Mouse (Mus musculus) limb, embryonic 10.5 days (tissue): ENCODE measurements around the gene Lrp5. TPM values are rescaled to one million over a fixed set of nuclear protein-coding genes. Genes with fewer than 3 reads are reported as not detected.

Experiments used
- DNase-seq: peaks from one replicate; pipeline ENCODE4 v3.0.0-alpha.2; 2017; ENCODE audit warnings: low spot score
- H3K27ac ChIP-seq: fragments of 300-500 bp; sonication (generic); 2 replicates; pipeline ENCODE4 v1.5.1; 2016; ENCODE audit warnings: mild to moderate bottlenecking
- H3K27me3 ChIP-seq: fragments of 300-500 bp; sonication (generic); 2 replicates; pipeline ENCODE4 v1.6.1; 2016; ENCODE audit warnings: low read depth, mild to moderate bottlenecking; ENCODE audit not compliant: poor library complexity, severe bottlenecking
- H3K36me3 ChIP-seq: fragments of 300-500 bp; sonication (generic); 2 replicates; pipeline ENCODE4 v1.6.1; 2016; ENCODE audit warnings: mild to moderate bottlenecking, moderate library complexity
- H3K4me1 ChIP-seq: fragments of 300-500 bp; sonication (generic); 2 replicates; pipeline ENCODE4 v1.6.1; 2016
- H3K4me3 ChIP-seq: fragments of 300-500 bp; sonication (generic); 2 replicates; pipeline ENCODE4 v1.5.1; 2016; ENCODE audit warnings: mild to moderate bottlenecking, moderate library complexity
- H3K9me3 ChIP-seq: fragments of 300-500 bp; sonication (generic); replicated peaks from 2 replicates; pipeline ENCODE4 v1.6.1; 2016; ENCODE audit warnings: mild to moderate bottlenecking
- WGBS: fragments of 180-500 bp; shearing (Covaris S2); methylation state at CpG from one replicate; pipeline ENCODE4 v1.1.7; 2016; 5-methylcytosine and 5-hydroxymethylcytosine counted together
- polyA plus RNA-seq: library from polyadenylated mRNA; unstranded; fragments of >200 nt; fragmentation: Nextera tagmentation; extraction: Ambion mirVana; gene quantifications from 2 replicates; pipeline ENCODE4 v1.2.1, GENCODE M21; 2016

Gene Lrp5
- polyA plus RNA-seq, 1 experiment from 2014 or later: 8.2 TPM

GRCm38 (mm10) chr19:3645813-3646212, 40.6 kb downstream of the Lrp5 start:
- peaks cover 97% of the 10 kb centered on the region for H3K36me3 ChIP-seq

GRCm38 (mm10) chr19:3645318-3645717, 41.0 kb downstream of the Lrp5 start:
- no peak overlapping the region for H3K27ac ChIP-seq
- no peak overlapping the region for H3K4me3 ChIP-seq
- DNase-seq: no peak
- peaks cover 60% of the 10 kb centered on the region for H3K4me1 ChIP-seq
- no peaks in the 10 kb centered on the region for H3K27me3 ChIP-seq
- peaks cover 97% of the 10 kb centered on the region for H3K36me3 ChIP-seq
- WGBS: 90% methylated on average over 4 of the region's 4 CpGs
- no peaks in the 10 kb centered on the region for H3K9me3 ChIP-seq

More at GRCm38 (mm10) chr19:3645813-3646212, 40.6 kb downstream of the Lrp5 start:
- Histone ChIP-seq H3K27me3 (no peaks in the 10 kb centered on the region), H3K27ac (no peak overlapping the region), H3K4me3 (no peak overlapping the region), H3K4me1 (peaks cover 55% of the 10 kb centered on the region), H3K9me3 (no peaks in the 10 kb centered on the region)
- no peak for DNase-seq
- WGBS: 91% methylated on average over 3 of the region's 3 CpGs

GRCm38 (mm10) chr19:3639561-3639960, 46.8 kb downstream of the Lrp5 start:
- no peak for DNase-seq
- Histone ChIP-seq H3K36me3 (peaks cover 85% of the 10 kb centered on the region), H3K27me3 (no peaks in the 10 kb centered on the region), H3K4me1 (peaks cover 83% of the 10 kb centered on the region), H3K27ac (peak overlapping the region; percentile 89; the same call in 1 of the 2 replicates), H3K4me3 (no peak overlapping the region), H3K9me3 (no peaks in the 10 kb centered on the region)
- 92% methylated on average over 7 of the region's 7 CpGs for WGBS

DNA sequence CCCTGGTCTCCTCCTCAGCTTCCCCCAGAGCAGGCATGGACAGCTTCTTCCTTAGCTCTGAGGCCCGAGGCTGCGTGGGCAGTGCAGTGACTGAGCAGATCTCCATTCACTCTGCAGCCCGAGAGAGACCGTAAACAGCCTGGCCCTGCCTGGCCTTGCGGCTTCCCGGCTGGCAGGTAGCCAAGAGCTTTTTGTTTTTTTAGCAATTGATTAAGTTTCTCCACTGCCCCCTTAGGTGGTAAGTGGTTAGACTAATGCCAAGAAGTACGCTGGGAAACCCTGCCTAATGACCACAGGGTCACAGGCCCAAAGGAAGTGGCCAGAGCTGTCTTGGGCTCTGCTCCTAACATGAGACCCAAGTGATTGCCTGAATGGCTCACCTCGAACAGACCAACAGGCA, 47.7 kb downstream of the Lrp5 start:
- no peaks in the 10 kb centered on the region for H3K27me3 ChIP-seq
- peaks cover 75% of the 10 kb centered on the region for H3K4me1 ChIP-seq
- no peak for DNase-seq
- H3K27ac ChIP-seq: peak overlapping the region; percentile 89
- no peaks in the 10 kb centered on the region for H3K9me3 ChIP-seq
- peaks cover 82% of the 10 kb centered on the region for H3K36me3 ChIP-seq
- WGBS: 74% methylated on average over 8 of the region's 8 CpGs
- no peak overlapping the region for H3K4me3 ChIP-seq

GRCm38 (mm10) chr19:3632018-3632417, 54.3 kb downstream of the Lrp5 start:
- 86% methylated on average over 7 of the region's 7 CpGs for WGBS
- H3K27ac ChIP-seq: no peak overlapping the region
- H3K4me3 ChIP-seq: no peak overlapping the region
- no peaks in the 10 kb centered on the region for H3K27me3 ChIP-seq
- H3K4me1 ChIP-seq: peaks cover 8% of the 10 kb centered on the region
- H3K36me3 ChIP-seq: peaks cover 87% of the 10 kb centered on the region
- DNase-seq: no peak
- no peaks in the 10 kb centered on the region for H3K9me3 ChIP-seq

DNA sequence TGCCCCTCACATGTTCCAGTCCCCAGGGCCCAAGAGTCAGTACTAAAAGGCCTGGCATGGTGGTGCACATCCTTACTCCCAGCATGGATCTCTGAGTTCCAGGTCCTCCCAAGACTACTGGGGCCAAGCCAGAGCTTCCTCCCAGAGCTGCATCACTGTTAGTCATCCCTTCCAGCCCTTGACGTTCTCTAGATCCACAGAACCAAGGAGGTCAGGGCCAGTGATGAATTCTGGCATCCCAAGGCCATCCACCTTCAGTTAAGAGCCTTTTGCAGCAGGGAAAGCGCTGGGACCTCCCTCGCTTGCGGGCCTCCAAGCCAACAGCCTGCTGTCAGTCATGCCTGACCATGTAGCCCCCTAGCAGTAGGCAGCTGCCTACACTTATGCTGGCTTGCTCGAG, 54.9 kb downstream of the Lrp5 start:
- Histone ChIP-seq H3K4me1 (peaks cover 3% of the 10 kb centered on the region), H3K9me3 (no peaks in the 10 kb centered on the region), H3K27me3 (no peaks in the 10 kb centered on the region), H3K36me3 (peaks cover 88% of the 10 kb centered on the region), H3K27ac (no peak overlapping the region), H3K4me3 (no peak overlapping the region)
- no peak for DNase-seq
- 90% methylated on average over 5 of the region's 5 CpGs for WGBS

DNA sequence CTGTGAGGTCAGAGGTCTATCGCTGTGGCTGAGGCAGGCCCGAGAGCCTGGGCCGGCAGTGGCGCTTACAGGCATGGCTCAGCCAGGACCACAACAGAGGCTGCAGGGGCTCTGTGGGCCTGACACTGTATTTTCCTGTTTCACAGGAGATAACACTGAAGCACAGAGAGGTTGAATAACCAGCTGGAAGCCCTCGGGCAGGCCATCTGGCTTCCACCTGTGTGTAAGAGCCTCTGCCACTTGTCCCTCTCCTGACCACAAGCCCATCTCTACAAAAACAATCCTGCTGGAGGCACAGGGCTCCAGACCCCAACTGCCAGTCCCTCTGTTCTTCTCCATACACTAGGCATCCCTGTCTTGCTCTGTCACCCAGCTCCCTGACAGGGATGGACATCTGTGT, 55.9 kb downstream of the Lrp5 start:
- no peaks in the 10 kb centered on the region for H3K9me3 ChIP-seq
- no peak overlapping the region for H3K4me3 ChIP-seq
- H3K36me3 ChIP-seq: peaks cover 91% of the 10 kb centered on the region
- WGBS: 75% methylated on average over 5 of the region's 5 CpGs
- no peak for DNase-seq
- no peaks in the 10 kb centered on the region for H3K27me3 ChIP-seq
- no peaks in the 10 kb centered on the region for H3K4me1 ChIP-seq
- H3K27ac ChIP-seq: no peak overlapping the region

DNA sequence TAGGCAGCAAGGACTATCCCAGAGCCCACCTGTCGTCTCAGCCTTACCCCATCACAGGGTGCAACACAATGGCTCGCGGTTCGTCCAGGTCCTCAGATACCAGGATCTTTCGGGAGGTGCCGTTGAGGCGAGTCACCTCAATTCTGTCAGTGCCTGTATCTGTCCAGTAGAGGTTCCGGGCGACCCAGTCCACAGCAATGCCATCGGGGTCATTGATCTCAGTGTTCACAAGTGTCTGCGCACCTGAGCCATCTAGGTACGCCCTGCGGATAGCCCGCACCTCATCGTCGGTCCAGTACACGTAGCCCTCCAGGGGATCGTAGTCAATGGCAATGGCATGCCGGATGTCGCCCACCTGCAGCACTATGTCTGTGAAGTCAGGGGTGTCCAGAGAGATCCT, 56.3 kb downstream of the Lrp5 start:
- Histone ChIP-seq H3K36me3 (peaks cover 91% of the 10 kb centered on the region), H3K27ac (no peak overlapping the region), H3K27me3 (no peaks in the 10 kb centered on the region), H3K9me3 (no peaks in the 10 kb centered on the region), H3K4me3 (no peak overlapping the region), H3K4me1 (no peaks in the 10 kb centered on the region)
- DNase-seq: no peak
- 97% methylated on average over 20 of the region's 20 CpGs for WGBS

DNA sequence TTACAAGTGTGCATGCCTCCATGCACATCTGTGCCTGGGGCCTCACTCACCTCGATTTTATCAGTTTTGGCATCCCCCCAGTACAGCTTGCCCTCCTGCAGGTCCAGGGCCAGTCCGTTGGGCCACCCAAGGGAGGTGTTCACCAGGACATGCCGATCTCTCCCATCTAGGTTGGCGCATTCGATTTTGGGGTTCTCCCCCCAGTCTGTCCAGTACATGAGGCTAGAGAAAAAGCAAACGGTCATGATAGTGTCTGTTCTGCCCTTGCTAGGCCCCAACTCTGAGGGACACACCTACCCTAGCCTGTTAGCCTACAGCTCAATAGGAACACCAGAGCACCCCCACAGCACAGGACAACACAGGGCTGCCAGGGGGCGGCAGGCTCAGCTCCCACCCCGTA, 58.1 kb downstream of the Lrp5 start:
- H3K36me3 ChIP-seq: peaks cover 96% of the 10 kb centered on the region
- H3K27ac ChIP-seq: no peak overlapping the region
- 93% methylated on average over 8 of the region's 8 CpGs for WGBS

GRCm38 (mm10) chr19:3625111-3625510, 61.3 kb downstream of the Lrp5 start:
- Histone ChIP-seq H3K9me3 (no peaks in the 10 kb centered on the region; the same call in 1 of the 2 replicates), H3K4me3 (no peak overlapping the region), H3K36me3 (peaks cover 99% of the 10 kb centered on the region), H3K4me1 (no peaks in the 10 kb centered on the region), H3K27ac (no peak overlapping the region), H3K27me3 (no peaks in the 10 kb centered on the region)
- 93% methylated on average over 7 of the region's 7 CpGs for WGBS
- no peak for DNase-seq

More for the DNA sequence above, 58.1 kb downstream of the Lrp5 start:
- no peak overlapping the region for H3K4me3 ChIP-seq
- no peak for DNase-seq
- H3K4me1 ChIP-seq: no peaks in the 10 kb centered on the region
- no peaks in the 10 kb centered on the region for H3K9me3 ChIP-seq
- no peaks in the 10 kb centered on the region for H3K27me3 ChIP-seq

DNA sequence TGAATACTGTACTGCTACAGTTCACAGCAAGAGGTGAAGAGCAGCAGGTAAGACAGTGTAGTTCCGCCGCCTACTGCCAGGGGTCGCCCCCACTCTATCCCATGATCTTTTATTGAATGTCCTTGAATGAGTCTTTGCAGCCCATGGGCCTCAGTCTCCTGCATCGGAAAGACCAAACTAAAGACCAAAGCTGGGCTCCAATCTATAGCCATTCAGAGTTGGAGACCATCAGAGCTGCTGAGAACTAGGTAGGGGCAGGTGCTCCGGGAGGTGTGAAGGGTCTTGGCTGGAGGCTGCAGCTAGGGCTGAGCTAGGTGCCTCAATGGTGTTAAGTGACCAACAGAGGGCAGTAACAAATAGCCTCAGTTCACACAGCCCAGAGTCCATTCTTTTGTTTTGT, 62.5 kb downstream of the Lrp5 start:
- 70% methylated on average over 5 of the region's 5 CpGs for WGBS

DNA sequence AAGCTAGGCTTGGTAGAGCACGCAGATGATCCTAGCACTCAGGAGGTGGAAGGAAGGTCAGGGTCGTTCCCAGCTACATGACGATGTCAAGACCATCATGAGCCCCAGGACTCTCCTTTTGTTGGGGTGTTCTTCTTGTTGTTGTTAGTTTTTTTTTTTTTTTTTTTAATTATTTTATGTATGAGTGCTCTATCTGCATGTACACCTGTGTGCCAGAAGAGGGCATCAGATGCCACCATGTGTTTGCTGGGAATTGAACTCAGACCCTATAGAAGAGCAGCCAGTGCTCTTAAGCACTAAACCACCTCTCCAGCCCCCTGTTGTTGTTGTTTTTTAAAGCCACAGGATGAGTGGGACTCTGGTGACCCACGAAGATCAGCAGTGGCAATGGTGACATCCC, 63.1 kb downstream of the Lrp5 start:
- no peak overlapping the region for H3K27ac ChIP-seq
- 94% methylated on average over 4 of the region's 4 CpGs for WGBS
- DNase-seq: no peak
- H3K9me3 ChIP-seq: peaks cover 2% of the 10 kb centered on the region; the same call in 1 of the 2 replicates
- H3K27me3 ChIP-seq: no peaks in the 10 kb centered on the region
- peaks cover 99% of the 10 kb centered on the region for H3K36me3 ChIP-seq
- no peak overlapping the region for H3K4me3 ChIP-seq
- no peaks in the 10 kb centered on the region for H3K4me1 ChIP-seq

More for the DNA sequence above, 62.5 kb downstream of the Lrp5 start:
- peaks cover 2% of the 10 kb centered on the region; the same call in 1 of the 2 replicates for H3K9me3 ChIP-seq
- H3K27me3 ChIP-seq: no peaks in the 10 kb centered on the region
- no peak overlapping the region for H3K4me3 ChIP-seq
- no peak overlapping the region for H3K27ac ChIP-seq
- peaks cover 99% of the 10 kb centered on the region for H3K36me3 ChIP-seq
- no peaks in the 10 kb centered on the region for H3K4me1 ChIP-seq
- DNase-seq: peak; percentile 77

- 97% methylated on average over 10 of the region's 10 CpGs for WGBS
- peaks cover 99% of the 10 kb centered on the region for H3K36me3 ChIP-seq
- H3K27me3 ChIP-seq: no peaks in the 10 kb centered on the region
- H3K9me3 ChIP-seq: peaks cover 2% of the 10 kb centered on the region; the same call in 1 of the 2 replicates
- H3K27ac ChIP-seq: no peak overlapping the region
- H3K4me1 ChIP-seq: no peaks in the 10 kb centered on the region
- no peak overlapping the region for H3K4me3 ChIP-seq
- DNase-seq: no peak
Observed at GRCm38 (mm10) chr19:3620871-3621270, 65.5 kb downstream of the Lrp5 start.

DNA sequence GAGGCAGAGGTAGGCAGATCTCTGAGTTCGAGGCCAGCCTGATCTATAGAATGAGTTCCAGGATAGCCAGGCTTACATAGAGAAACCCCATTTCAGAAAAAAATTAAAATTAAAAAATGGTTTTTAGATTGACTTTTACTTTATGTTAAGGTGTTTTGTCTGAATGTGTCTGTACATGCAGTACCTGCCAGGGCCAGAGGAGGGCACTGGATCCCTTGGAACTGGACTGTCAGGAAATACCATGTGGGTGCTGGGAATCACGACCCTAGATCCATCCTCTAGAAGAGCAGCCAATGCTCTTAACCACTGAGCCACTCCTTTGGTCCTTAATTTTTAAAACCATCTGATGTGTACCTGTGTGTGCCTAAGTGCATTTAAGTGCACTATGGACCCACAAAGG, 67.0 kb downstream of the Lrp5 start:
- peaks cover 99% of the 10 kb centered on the region for H3K36me3 ChIP-seq
- no peak overlapping the region for H3K4me3 ChIP-seq
- H3K27ac ChIP-seq: no peak overlapping the region
- DNase-seq: no peak
- H3K4me1 ChIP-seq: no peaks in the 10 kb centered on the region
- peaks cover 2% of the 10 kb centered on the region; the same call in 1 of the 2 replicates for H3K9me3 ChIP-seq
- WGBS: 88% methylated on average over 2 of the region's 2 CpGs
- H3K27me3 ChIP-seq: no peaks in the 10 kb centered on the region
